7 mouse cellular contexts compared by ENCODE assay signal in genomic region chr10:128194024-128194550, GRCm38 (mm10). TPM values are rescaled to one million over a fixed set of nuclear protein-coding genes. Genes with fewer than 3 reads are reported as not detected.
DNase-seq lines count a peak whose midpoint lies in the region; ATAC-seq lines count a peak whose summit lies in the region.

Gene Gls2 (plus strand): TSS chr10:128194457.

- H3K9me3 ChIP-seq in embryonic facial prominence, embryonic 11.5 days (replicated peaks; ENCODE audit: control insufficient read depth, low read length): no peaks in the 10 kb centered on the region
- no peaks in the 10 kb centered on the region; the same call in 1 of the 2 replicates for H3K9me3 ChIP-seq in limb, embryonic 11.5 days (ENCODE audit: control insufficient read depth, low read length)
- no peaks in the 10 kb centered on the region for H3K9me3 ChIP-seq in midbrain, embryonic 14.5 days (ENCODE audit: control insufficient read depth, low read length)

- no peak within 1 kb of the TSS for H3K27ac ChIP-seq in embryonic facial prominence, embryonic 11.5 days (replicated peaks; ENCODE audit: low read depth, low read length)
- H3K27ac ChIP-seq in limb, embryonic 11.5 days (replicated peaks; ENCODE audit: low read depth, low read length): no peak within 1 kb of the TSS
- 0 out of 2 replicates have a peak within 1 kb of the TSS, but pooled peaks have one; percentile 37 for H3K27ac ChIP-seq in midbrain, embryonic 14.5 days (replicated peaks; ENCODE audit: low read depth, low read length)

- H3K4me3 ChIP-seq in embryonic facial prominence, embryonic 11.5 days (ENCODE audit: low read depth, low read length): peak within 1 kb of the TSS; percentile 66
- H3K4me3 ChIP-seq in limb, embryonic 11.5 days (ENCODE audit: low read depth, low read length): peak within 1 kb of the TSS; percentile 68
- peak within 1 kb of the TSS; percentile 69 for H3K4me3 ChIP-seq in midbrain, embryonic 14.5 days (replicated peaks; ENCODE audit: low read depth, low read length)

- H3K27me3 ChIP-seq in embryonic facial prominence, embryonic 11.5 days (ENCODE audit: control insufficient read depth, insufficient read depth, low read length): peaks cover 13% of the 10 kb centered on the region
- peaks cover 13% of the 10 kb centered on the region for H3K27me3 ChIP-seq in limb, embryonic 11.5 days (ENCODE audit: control insufficient read depth, insufficient read depth, low read length)
- peaks cover 22% of the 10 kb centered on the region for H3K27me3 ChIP-seq in midbrain, embryonic 14.5 days (ENCODE audit: control insufficient read depth, insufficient read depth, low read length)

- peak; percentile 99 for DNase-seq in adrenal gland, postnatal 14 days
- DNase-seq in embryonic facial prominence, embryonic 11.5 days (ENCODE audit: low spot score): peak; percentile 98
- DNase-seq in heart, adult 11 months: peak; percentile 100
- DNase-seq in kidney, adult 18-20 months: peak; percentile 98
- DNase-seq in limb, embryonic 11.5 days (ENCODE audit: low spot score): peak; percentile 98
- DNase-seq in midbrain, embryonic 14.5 days: peak; percentile 97
- DNase-seq in spleen, adult 18-20 months: peak; percentile 74 to 81

- peak; percentile 96 for ATAC-seq in embryonic facial prominence, embryonic 11.5 days (replicated peaks; ENCODE audit: insufficient number of reproducible peaks, low FRiP score, low TSS enrichment, low read depth)
- ATAC-seq in limb, embryonic 11.5 days (ENCODE audit: insufficient number of reproducible peaks, low FRiP score, low TSS enrichment, low read depth): peak; percentile 93
- peak; percentile 97 for ATAC-seq in midbrain, embryonic 14.5 days (ENCODE audit: low FRiP score, low TSS enrichment)

- peak within 1 kb of the TSS; percentile 98 for H3K4me2 ChIP-seq in embryonic facial prominence, embryonic 11.5 days (ENCODE audit: low read depth, low read length)
- H3K4me2 ChIP-seq in limb, embryonic 11.5 days (ENCODE audit: low read depth, severe bottlenecking): peak within 1 kb of the TSS; percentile 96
- peak within 1 kb of the TSS; percentile 98 for H3K4me2 ChIP-seq in midbrain, embryonic 14.5 days (ENCODE audit: low read length)

- under 1% methylated on average over 46 of the region's 46 CpGs for WGBS in embryonic facial prominence, embryonic 11.5 days
- under 1% methylated on average over 45 of the region's 46 CpGs for WGBS in limb, embryonic 11.5 days
- WGBS in midbrain, embryonic 14.5 days: under 1% methylated on average over 46 of the region's 46 CpGs

- H3K36me3 ChIP-seq in embryonic facial prominence, embryonic 11.5 days (replicated peaks; ENCODE audit: control insufficient read depth, insufficient read depth, low read depth, low read length): no peaks in the 10 kb centered on the region
- H3K36me3 ChIP-seq in limb, embryonic 11.5 days (ENCODE audit: control insufficient read depth, insufficient read depth, low read length): no peaks in the 10 kb centered on the region
- H3K36me3 ChIP-seq in midbrain, embryonic 14.5 days (ENCODE audit: control insufficient read depth, insufficient read depth, low read length): no peaks in the 10 kb centered on the region

- peak within 1 kb of the TSS; percentile 63 for H3K9ac ChIP-seq in embryonic facial prominence, embryonic 11.5 days (replicated peaks; ENCODE audit: low read length)
- peak within 1 kb of the TSS; percentile 64 for H3K9ac ChIP-seq in limb, embryonic 11.5 days (ENCODE audit: low read length)
- H3K9ac ChIP-seq in midbrain, embryonic 14.5 days (replicated peaks; ENCODE audit: low read length): peak within 1 kb of the TSS; percentile 74

- H3K4me1 ChIP-seq in embryonic facial prominence, embryonic 11.5 days (ENCODE audit: control insufficient read depth, insufficient read depth, low read length): no peaks in the 10 kb centered on the region
- peaks cover 8% of the 10 kb centered on the region; the same call in 1 of the 2 replicates for H3K4me1 ChIP-seq in limb, embryonic 11.5 days (ENCODE audit: control insufficient read depth, insufficient read depth, low read length)
- H3K4me1 ChIP-seq in midbrain, embryonic 14.5 days (ENCODE audit: control insufficient read depth, insufficient read depth, low read length): peaks cover 6% of the 10 kb centered on the region; the same call in 1 of the 2 replicates

RNA-seq across cellular contexts. Expression of gene Gls2, which starts in this region (rescaled TPM):
- 2.9 and 31.3 TPM in 2 replicates for total RNA-seq in adrenal gland, postnatal 14 days (2021)
- 0.76 and 1.2 TPM in 2 replicates for polyA plus RNA-seq in embryonic facial prominence, embryonic 11.5 days (2014; fragmentation: Nextera tagmentation; extraction: Ambion mirVana)
- 1.6 and 1.9 TPM in 2 replicates for polyA plus RNA-seq in limb, embryonic 11.5 days (2014; fragmentation: Nextera tagmentation; extraction: Ambion mirVana)
- polyA plus RNA-seq in midbrain, embryonic 14.5 days (2014; fragmentation: Nextera tagmentation; extraction: Ambion mirVana): 0.70 and 1.3 TPM in 2 replicates
